Comparison of ENCODE assay signal across 8 mouse cellular contexts in genomic region chr12:117586124-117586523, GRCm38 (mm10).
DNase-seq lines count a peak whose midpoint lies in the region; ATAC-seq and TF ChIP-seq lines count a peak whose summit lies in the region.

No protein-coding gene starts in this region.

- H3K9me3 ChIP-seq in hindbrain, embryonic 11.5 days (ENCODE audit: control insufficient read depth, low read length) = no peaks in the 10 kb centered on the region
- H3K9me3 ChIP-seq in hindbrain, embryonic 16.5 days (ENCODE audit: control insufficient read depth, low read length) = no peaks in the 10 kb centered on the region
- H3K9me3 ChIP-seq in intestine, postnatal 0 days (ENCODE audit: control insufficient read depth) = no peaks in the 10 kb centered on the region
- no peaks in the 10 kb centered on the region for H3K9me3 ChIP-seq in neural tube, embryonic 13.5 days

- H3K27ac ChIP-seq in hindbrain, embryonic 11.5 days (ENCODE audit: low read depth, low read length) = no peak overlapping the region
- H3K27ac ChIP-seq in hindbrain, embryonic 16.5 days (ENCODE audit: low read depth, low read length) = no peak overlapping the region
- H3K27ac ChIP-seq in intestine, postnatal 0 days (ENCODE audit: low read depth, low read length) = no peak overlapping the region
- H3K27ac ChIP-seq in neural tube, embryonic 13.5 days (replicated peaks) = no peak overlapping the region

- H3K9ac ChIP-seq in hindbrain, embryonic 11.5 days (ENCODE audit: low read depth, low read length) = no peak overlapping the region
- H3K9ac ChIP-seq in hindbrain, embryonic 16.5 days (ENCODE audit: low read depth, low read length) = no peak overlapping the region
- no peak overlapping the region for H3K9ac ChIP-seq in intestine, postnatal 0 days (ENCODE audit: low read depth, low read length)
- H3K9ac ChIP-seq in neural tube, embryonic 13.5 days = no peak overlapping the region

- no peak overlapping the region for H3K4me2 ChIP-seq in hindbrain, embryonic 11.5 days (replicated peaks; ENCODE audit: low read depth, low read length)
- H3K4me2 ChIP-seq in hindbrain, embryonic 16.5 days (ENCODE audit: low read length) = no peak overlapping the region
- H3K4me2 ChIP-seq in intestine, postnatal 0 days (replicated peaks; ENCODE audit: low read depth) = no peak overlapping the region
- H3K4me2 ChIP-seq in neural tube, embryonic 13.5 days = no peak overlapping the region

- no peak overlapping the region for H3K4me3 ChIP-seq in hindbrain, embryonic 11.5 days (ENCODE audit: low read depth, low read length)
- H3K4me3 ChIP-seq in hindbrain, embryonic 16.5 days (ENCODE audit: low read length) = no peak overlapping the region
- H3K4me3 ChIP-seq in intestine, postnatal 0 days (ENCODE audit: low read depth, low read length) = no peak overlapping the region
- no peak overlapping the region for H3K4me3 ChIP-seq in neural tube, embryonic 13.5 days

- no peak for ATAC-seq in hindbrain, embryonic 11.5 days (ENCODE audit: low FRiP score)
- no peak for ATAC-seq in hindbrain, embryonic 16.5 days
- ATAC-seq in intestine, postnatal 0 days = no peak
- ATAC-seq in neural tube, embryonic 13.5 days (ENCODE audit: low read depth) = peak; percentile 36; the same call in 1 of the 2 replicates

- 45% methylated on average over 1 of the region's 1 CpGs for WGBS in hindbrain, embryonic 11.5 days
- WGBS in hindbrain, embryonic 16.5 days = 34% methylated on average over 1 of the region's 1 CpGs
- WGBS in intestine, postnatal 0 days = 26% methylated on average over 1 of the region's 1 CpGs
- WGBS in neural tube, embryonic 13.5 days = 18% methylated on average over 1 of the region's 1 CpGs

- peak; percentile 74 for DNase-seq in hindbrain, embryonic 11.5 days (ENCODE audit: low spot score)
- DNase-seq in brain, embryonic 14.5 days (ENCODE audit: low read depth) = peak; percentile 72
- peak; percentile 19 to 65 for DNase-seq in frontal cortex, postnatal 14 days (ENCODE audit: low spot score in 2 of 2)
- peak; percentile 59 to 75 for DNase-seq in left cerebral cortex, postnatal 25 days (ENCODE audit: low spot score in 2 of 2)
- peak; percentile 12 for DNase-seq in testis, postnatal 14 days (ENCODE audit: low spot score)

- no peaks in the 10 kb centered on the region for H3K27me3 ChIP-seq in hindbrain, embryonic 11.5 days (ENCODE audit: control insufficient read depth, insufficient read depth, low read length)
- H3K27me3 ChIP-seq in hindbrain, embryonic 16.5 days (replicated peaks; ENCODE audit: control insufficient read depth, insufficient read depth, low read length) = no peaks in the 10 kb centered on the region
- no peaks in the 10 kb centered on the region for H3K27me3 ChIP-seq in intestine, postnatal 0 days (replicated peaks; ENCODE audit: control insufficient read depth, insufficient read depth, low read length)
- no peaks in the 10 kb centered on the region for H3K27me3 ChIP-seq in neural tube, embryonic 13.5 days

- peak; percentile 68; the same call in 1 of the 2 replicates for TF ChIP-seq CTCF in brain, embryonic 14.5 days (IDR thresholded peaks at IDR 0.05; ENCODE audit: borderline replicate concordance, extremely low read depth, insufficient read depth, insufficient read length)
- TF ChIP-seq CTCF in intestine, postnatal 0 days (IDR thresholded peaks at IDR 0.05; ENCODE audit: low read depth) = peak; percentile 91

- TF ChIP-seq POLR2A in brain, embryonic 14.5 days (IDR thresholded peaks at IDR 0.05; ENCODE audit: borderline replicate concordance, extremely low read depth, insufficient read depth, insufficient read length, poor library complexity, severe bottlenecking) = no peak

- intact Hi-C loops in left cerebral cortex, postnatal 25 days (cut with DNase I) = loop anchor here (2.0 to 5.0 kb wide), 2 partner anchors 159 to 179 kb away; no protein-coding TSS in a partner anchor

- H3K4me1 ChIP-seq in hindbrain, embryonic 11.5 days (replicated peaks; ENCODE audit: control insufficient read depth, insufficient read depth, low read length) = no peaks in the 10 kb centered on the region
- H3K4me1 ChIP-seq in hindbrain, embryonic 16.5 days (ENCODE audit: control insufficient read depth, insufficient read depth, low read depth, low read length) = no peaks in the 10 kb centered on the region
- no peaks in the 10 kb centered on the region for H3K4me1 ChIP-seq in intestine, postnatal 0 days (replicated peaks; ENCODE audit: control insufficient read depth, insufficient read depth, low read length)
- H3K4me1 ChIP-seq in neural tube, embryonic 13.5 days (replicated peaks) = no peaks in the 10 kb centered on the region

- no peaks in the 10 kb centered on the region for H3K36me3 ChIP-seq in hindbrain, embryonic 11.5 days (ENCODE audit: control insufficient read depth, insufficient read depth, low read length)
- no peaks in the 10 kb centered on the region for H3K36me3 ChIP-seq in hindbrain, embryonic 16.5 days (ENCODE audit: control insufficient read depth, insufficient read depth, low read length)
- 0 out of 2 replicates have a peak, but pooled peaks cover 3% of the 10 kb centered on the region for H3K36me3 ChIP-seq in intestine, postnatal 0 days (ENCODE audit: control insufficient read depth, insufficient read depth)
- H3K36me3 ChIP-seq in neural tube, embryonic 13.5 days = no peaks in the 10 kb centered on the region

Comparison
In these comparisons a context has a peak if more than half of its experiments do, and no peak if none do; other contexts are left out.
1. DNase-seq: peak in every context shown above with its lines; median percentile 74 in hindbrain, embryonic 11.5 days; 72 in brain, embryonic 14.5 days; 67 in left cerebral cortex, postnatal 25 days; 42 in frontal cortex, postnatal 14 days; 12 in testis, postnatal 14 days.